Mouse (Mus musculus): ENCODE measurements around the gene Ttf1.

- no peak for TF ChIP-seq TAL1 (IDR thresholded peaks at IDR 0.05; ENCODE audit: low read length)
- TF ChIP-seq GATA1 (IDR thresholded peaks at IDR 0.05; ENCODE audit: low read length) = no peak
Measured at GRCm38 (mm10) chr2:29054545-29054935, 5.5 kb upstream of the Ttf1 start.
